Mouse (Mus musculus) mature B cell (primary cell): ENCODE results near the gene 1700013H16Rik.
"Not testable (repeated sequence)": the region's sequence is repeated elsewhere in the genome, so short reads cannot be mapped to it uniquely, and the experiment has no call there.

Experiments used
- in situ Hi-C: fragments of 300-500 bp; cut with MboI; formaldehyde crosslinking; loops from 2 replicates; pipeline ENCODE4 v1.14.3; 2019

1700013H16Rik gene

GRCm38 (mm10) chrX:53757736-53758135, at the start of gene 1700013H16Rik:
Gene 1700013H16Rik (minus strand): TSS chrX:53757831.
- in situ Hi-C loops: no loop called here

- in situ Hi-C loops: no loop called here
Measured at GRCm38 (mm10) chrX:53799074-53799473, 41.4 kb upstream of the 1700013H16Rik start.

GRCm38 (mm10) chrX:53797519-53797918, 39.9 kb upstream of the 1700013H16Rik start, which contains the start of gene Xlr:
Gene Xlr (minus strand): TSS chrX:53797706.
- in situ Hi-C loops: not testable (repeated sequence)

GRCm38 (mm10) chrX:53776276-53776675, 18.6 kb upstream of the 1700013H16Rik start, which contains the start of gene Zfp36l3:
Gene Zfp36l3 (minus strand): TSS chrX:53776394.
- in situ Hi-C loops: no loop called here

GRCm38 (mm10) chrX:53752851-53753250, 4.8 kb downstream of the 1700013H16Rik start:
- in situ Hi-C loops: no loop called here

- in situ Hi-C loops: no loop called here
Measured at GRCm38 (mm10) chrX:53728967-53729366, 28.7 kb downstream of the 1700013H16Rik start.

GRCm38 (mm10) chrX:53724596-53724995, 33.0 kb downstream of the 1700013H16Rik start, which contains the start of gene 4930502E18Rik:
Gene 4930502E18Rik (plus strand): TSS chrX:53724826.
- in situ Hi-C loops: no loop called here

- in situ Hi-C loops: no loop called here
Measured at GRCm38 (mm10) chrX:53716323-53717182, 41.1 kb downstream of the 1700013H16Rik start.

- in situ Hi-C loops: no loop called here
Measured at GRCm38 (mm10) chrX:53715942-53716322, 41.7 kb downstream of the 1700013H16Rik start.

GRCm38 (mm10) chrX:53702673-53703072, 55.0 kb downstream of the 1700013H16Rik start:
- in situ Hi-C loops: no loop called here

GRCm38 (mm10) chrX:53699225-53699624, 58.4 kb downstream of the 1700013H16Rik start:
- in situ Hi-C loops: no loop called here

GRCm38 (mm10) chrX:53694008-53694777, 63.4 kb downstream of the 1700013H16Rik start:
- in situ Hi-C loops: no loop called here

GRCm38 (mm10) chrX:53693141-53693540, 64.5 kb downstream of the 1700013H16Rik start:
- in situ Hi-C loops: no loop called here
